Mouse (Mus musculus): ENCODE measurements around the gene Fgd5. TPM values are rescaled to one million over a fixed set of nuclear protein-coding genes. Genes with fewer than 3 reads are reported as not detected.

Gene Fgd5
- total RNA-seq, 2 experiments from 2014 or later, result 15.5 to 15.8 TPM

Other genes with a start within 250 kb of the Fgd5 start
- gene Grip2, start 151.6 kb upstream of the Fgd5 start, total RNA-seq (2021), result 1 to 10 TPM; 2.6 to 4.0 TPM
- gene Ccdc174, start 100.8 kb upstream of the Fgd5 start, total RNA-seq (2021), result 1 to 10 TPM; 8.5 to 8.9 TPM
- gene 4930590J08Rik, start 76.1 kb upstream of the Fgd5 start, total RNA-seq (2021), result 1 to 10 TPM in 1 of 2 experiments, under 1 TPM in 1; 0.74 to 1.0 TPM
- gene Nr2c2, start 112.5 kb downstream of the Fgd5 start, total RNA-seq (2021), result 10 to 100 TPM; 20.4 to 24.0 TPM
- gene Mrps25, start 205.2 kb downstream of the Fgd5 start, total RNA-seq (2021), result 10 to 100 TPM; 30.6 to 33.1 TPM
- gene Rbsn, start 236.0 kb downstream of the Fgd5 start, total RNA-seq (2021), result 10 to 100 TPM; 10.3 to 10.7 TPM